Mouse (Mus musculus): Measurements from ENCODE around the gene Agmo. TPM values are rescaled to one million over a fixed set of nuclear protein-coding genes. Genes with fewer than 3 reads are reported as not detected.
A peak's percentile ranks its signal among the peaks of the same experiment; 100 is the strongest.

The Agmo gene
- polyA plus RNA-seq, 1 experiment from 2014 or later, result 0.21 TPM

- peak; percentile 30 for DNase-seq (ENCODE audit: extremely low spot score, low spot score)
- H3K27me3 ChIP-seq (ENCODE audit: poor library complexity, severe bottlenecking), result no peaks in the 10 kb centered on the region
- H3K27ac ChIP-seq, result no peak overlapping the region
- peaks cover 14% of the 10 kb centered on the region for H3K4me1 ChIP-seq
- no peaks in the 10 kb centered on the region for H3K36me3 ChIP-seq (replicated peaks)
- no peak overlapping the region for H3K4me3 ChIP-seq
- H3K9me3 ChIP-seq, result no peaks in the 10 kb centered on the region
- 20% methylated on average over 6 of the region's 6 CpGs for WGBS
These were observed 209.1 kb downstream of the Agmo start for GRCm38 (mm10) chr12:37450366-37451156.

- H3K27ac ChIP-seq, result no peak overlapping the region
- no peak overlapping the region for H3K4me3 ChIP-seq
- H3K27me3 ChIP-seq (ENCODE audit: poor library complexity, severe bottlenecking), result no peaks in the 10 kb centered on the region
- no peaks in the 10 kb centered on the region for H3K4me1 ChIP-seq
- no peaks in the 10 kb centered on the region for H3K36me3 ChIP-seq (replicated peaks)
- no peaks in the 10 kb centered on the region for H3K9me3 ChIP-seq
- WGBS, result 67% methylated on average over 5 of the region's 5 CpGs
- DNase-seq (ENCODE audit: extremely low spot score, low spot score), result peak; percentile 17
These were observed 230.2 kb downstream of the Agmo start for GRCm38 (mm10) chr12:37471631-37472030.

DNA sequence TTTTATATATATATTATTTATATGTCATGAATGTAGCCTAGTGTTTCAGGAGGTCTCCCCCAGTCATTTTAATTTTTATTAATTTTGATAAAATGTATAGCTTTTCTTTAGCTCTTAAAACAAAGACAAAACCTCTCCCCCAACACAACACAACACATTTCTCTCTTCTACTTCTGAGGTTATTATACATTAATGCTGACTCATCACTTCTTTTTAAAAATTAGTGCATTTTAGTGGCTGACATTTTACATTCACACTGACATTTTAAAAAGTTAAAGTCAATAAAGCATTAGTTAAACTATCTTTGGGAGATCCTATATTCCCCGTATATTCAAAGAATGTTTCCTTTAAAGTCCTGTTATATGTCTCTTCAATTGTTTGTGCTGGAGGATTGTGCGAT is 235.4 kb downstream of the Agmo start:
- Histone ChIP-seq H3K27me3 (ENCODE audit: poor library complexity, severe bottlenecking) (no peaks in the 10 kb centered on the region), H3K4me3 (no peak overlapping the region), H3K4me1 (no peaks in the 10 kb centered on the region), H3K36me3 (replicated peaks) (no peaks in the 10 kb centered on the region), H3K9me3 (no peaks in the 10 kb centered on the region), H3K27ac (no peak overlapping the region)
- 97% methylated on average over 2 of the region's 2 CpGs for WGBS
- DNase-seq (ENCODE audit: extremely low spot score, low spot score), result no peak

DNA sequence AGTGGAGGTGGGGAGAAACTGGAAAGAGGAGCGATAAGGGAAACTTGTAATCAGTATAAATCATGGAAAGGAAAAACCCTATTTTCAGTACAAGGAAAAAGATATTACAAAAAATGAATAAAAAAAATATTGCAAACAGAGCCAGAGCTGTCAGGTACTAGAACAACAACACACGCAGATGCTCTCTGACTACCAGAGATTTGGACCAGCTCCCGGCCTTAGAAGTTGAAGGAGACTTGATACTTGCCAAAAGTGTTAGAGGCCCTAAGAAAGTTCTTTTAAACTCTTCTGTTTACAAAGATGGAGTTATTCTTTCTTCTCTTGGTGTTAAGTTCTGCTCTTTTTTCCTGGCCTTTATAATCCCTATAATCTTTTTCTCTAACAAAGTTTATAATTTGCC is 246.6 kb downstream of the Agmo start:
- H3K9me3 ChIP-seq, result no peaks in the 10 kb centered on the region
- H3K36me3 ChIP-seq (replicated peaks), result no peaks in the 10 kb centered on the region
- H3K27ac ChIP-seq, result no peak overlapping the region
- no peaks in the 10 kb centered on the region for H3K27me3 ChIP-seq (ENCODE audit: poor library complexity, severe bottlenecking)
- no peaks in the 10 kb centered on the region for H3K4me1 ChIP-seq
- H3K4me3 ChIP-seq, result no peak overlapping the region
- no peak for DNase-seq (ENCODE audit: extremely low spot score, low spot score)
- 93% methylated on average over 3 of the region's 3 CpGs for WGBS

DNA sequence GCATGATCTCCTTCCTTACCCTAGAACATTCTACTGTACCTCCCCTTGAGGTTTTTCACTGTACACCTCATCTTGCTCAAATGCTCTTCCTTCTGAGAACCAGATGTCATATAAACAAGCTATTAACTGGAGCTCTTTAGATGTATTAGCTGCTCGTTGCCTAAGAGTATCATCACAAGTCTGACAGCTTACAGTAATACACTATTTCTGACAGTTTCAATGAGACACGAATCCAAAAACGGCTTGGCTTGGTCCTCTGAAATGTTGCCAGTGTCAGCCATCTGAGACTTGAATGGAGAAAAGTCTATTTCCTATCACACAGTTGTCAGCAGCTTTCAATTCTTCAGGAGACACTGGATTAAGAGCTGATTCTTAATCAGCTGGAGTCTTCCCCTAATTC is 257.4 kb downstream of the Agmo start:
- DNase-seq (ENCODE audit: extremely low spot score, low spot score), result no peak
- Histone ChIP-seq H3K27ac (no peak overlapping the region), H3K4me3 (no peak overlapping the region), H3K36me3 (replicated peaks) (no peaks in the 10 kb centered on the region), H3K9me3 (no peaks in the 10 kb centered on the region), H3K27me3 (ENCODE audit: poor library complexity, severe bottlenecking) (no peaks in the 10 kb centered on the region), H3K4me1 (no peaks in the 10 kb centered on the region)
- 83% methylated on average over 3 of the region's 3 CpGs for WGBS

DNA sequence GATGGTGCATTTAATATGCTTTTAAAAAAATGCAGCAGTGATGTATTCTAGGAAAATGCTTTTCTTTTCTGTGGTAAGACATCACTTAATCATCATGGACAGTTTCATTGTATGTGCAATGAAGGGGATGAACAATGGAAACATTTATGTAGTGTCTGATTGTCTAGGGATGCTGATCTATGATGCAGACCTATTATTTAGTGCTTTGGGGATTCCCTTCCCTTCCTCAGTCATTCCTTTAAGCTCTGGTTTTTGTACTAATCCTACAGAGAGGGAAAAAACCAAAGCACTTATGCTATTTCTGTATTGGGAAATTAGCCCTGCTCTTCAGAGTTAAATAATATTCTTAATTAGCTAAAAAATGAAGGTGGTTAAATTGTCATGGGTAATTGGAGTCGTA is 266.0 kb downstream of the Agmo start:
- H3K36me3 ChIP-seq (replicated peaks), result no peaks in the 10 kb centered on the region
- no peak for DNase-seq (ENCODE audit: extremely low spot score, low spot score)
- no peak overlapping the region for H3K27ac ChIP-seq
- no peaks in the 10 kb centered on the region for H3K9me3 ChIP-seq
- no peaks in the 10 kb centered on the region for H3K27me3 ChIP-seq (ENCODE audit: poor library complexity, severe bottlenecking)
- H3K4me3 ChIP-seq, result no peak overlapping the region
- 63% methylated on average over 1 of the region's 1 CpGs for WGBS
- no peaks in the 10 kb centered on the region for H3K4me1 ChIP-seq

GRCm38 (mm10) chr12:37507826-37508225 is 266.4 kb downstream of the Agmo start:
- H3K36me3 ChIP-seq (replicated peaks), result no peaks in the 10 kb centered on the region
- H3K4me3 ChIP-seq, result no peak overlapping the region
- no peaks in the 10 kb centered on the region for H3K4me1 ChIP-seq
- no peak for DNase-seq (ENCODE audit: extremely low spot score, low spot score)
- H3K27ac ChIP-seq, result no peak overlapping the region
- 72% methylated on average over 2 of the region's 2 CpGs for WGBS
- no peaks in the 10 kb centered on the region for H3K9me3 ChIP-seq
- no peaks in the 10 kb centered on the region for H3K27me3 ChIP-seq (ENCODE audit: poor library complexity, severe bottlenecking)

GRCm38 (mm10) chr12:37521772-37522171 is 280.3 kb downstream of the Agmo start:
- no peaks in the 10 kb centered on the region for H3K27me3 ChIP-seq (ENCODE audit: poor library complexity, severe bottlenecking)
- H3K27ac ChIP-seq, result no peak overlapping the region
- H3K4me1 ChIP-seq, result no peaks in the 10 kb centered on the region
- H3K9me3 ChIP-seq, result peaks cover 10% of the 10 kb centered on the region
- no peaks in the 10 kb centered on the region for H3K36me3 ChIP-seq (replicated peaks)
- no peak for DNase-seq (ENCODE audit: extremely low spot score, low spot score)
- 84% methylated on average over 1 of the region's 1 CpGs for WGBS
- H3K4me3 ChIP-seq, result no peak overlapping the region

DNA sequence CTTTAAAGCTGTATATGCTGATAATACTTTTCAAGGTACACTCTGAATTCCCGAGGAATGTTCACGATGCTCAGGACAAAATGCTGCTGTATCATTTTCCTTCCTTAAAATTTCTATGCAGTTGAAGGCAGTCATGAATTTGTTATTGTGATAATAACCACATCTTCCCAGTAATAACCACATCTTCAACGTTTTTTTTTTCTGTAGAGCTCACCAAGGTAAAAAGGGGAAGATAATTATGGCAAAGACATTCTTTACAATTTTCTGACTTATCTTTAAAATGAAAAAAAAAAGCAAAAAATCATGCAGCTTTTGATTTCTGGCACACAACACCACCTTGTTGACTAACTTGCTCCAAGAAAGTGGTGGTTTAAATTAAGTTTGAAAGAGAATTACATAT is 283.2 kb downstream of the Agmo start:
- no peak overlapping the region for H3K4me3 ChIP-seq
- peaks cover 10% of the 10 kb centered on the region for H3K9me3 ChIP-seq
- no peak for DNase-seq (ENCODE audit: extremely low spot score, low spot score)
- H3K27ac ChIP-seq, result no peak overlapping the region
- 82% methylated on average over 3 of the region's 3 CpGs for WGBS
- H3K36me3 ChIP-seq (replicated peaks), result no peaks in the 10 kb centered on the region
- no peaks in the 10 kb centered on the region for H3K27me3 ChIP-seq (ENCODE audit: poor library complexity, severe bottlenecking)
- H3K4me1 ChIP-seq, result no peaks in the 10 kb centered on the region

GRCm38 (mm10) chr12:37540994-37541393 is 299.6 kb downstream of the Agmo start:
- no peak overlapping the region for H3K4me3 ChIP-seq
- DNase-seq (ENCODE audit: extremely low spot score, low spot score), result no peak
- 78% methylated on average over 1 of the region's 1 CpGs for WGBS
- no peaks in the 10 kb centered on the region for H3K4me1 ChIP-seq
- no peak overlapping the region for H3K27ac ChIP-seq
- no peaks in the 10 kb centered on the region for H3K9me3 ChIP-seq
- no peaks in the 10 kb centered on the region for H3K27me3 ChIP-seq (ENCODE audit: poor library complexity, severe bottlenecking)
- no peaks in the 10 kb centered on the region for H3K36me3 ChIP-seq (replicated peaks)

DNA sequence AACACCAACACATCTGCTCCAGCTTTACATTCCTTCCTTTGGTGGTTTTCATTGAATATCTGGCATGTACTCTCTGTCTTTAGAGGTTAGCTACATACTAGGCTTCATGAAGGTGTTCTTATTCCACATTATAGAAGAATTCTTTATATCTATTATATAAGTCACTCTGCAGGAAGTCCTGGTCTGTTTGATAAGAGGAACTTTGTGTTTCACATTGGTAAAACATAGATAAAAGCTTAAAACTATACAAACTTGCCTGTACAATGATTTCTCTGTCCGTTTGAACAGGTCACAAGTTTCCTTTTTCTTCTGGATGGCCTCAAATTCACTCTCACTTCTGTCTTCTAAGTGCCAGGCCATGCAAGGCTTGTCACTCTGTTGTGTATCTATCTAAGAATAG is 316.8 kb downstream of the Agmo start:
- 72% methylated on average over 1 of the region's 1 CpGs for WGBS

GRCm38 (mm10) chr12:37565882-37566596 is 324.6 kb downstream of the Agmo start:
- 88% methylated on average over 5 of the region's 5 CpGs for WGBS
- no peak overlapping the region for H3K4me3 ChIP-seq
- no peaks in the 10 kb centered on the region for H3K4me1 ChIP-seq
- H3K36me3 ChIP-seq (replicated peaks), result no peaks in the 10 kb centered on the region
- DNase-seq (ENCODE audit: extremely low spot score, low spot score), result no peak
- no peaks in the 10 kb centered on the region for H3K27me3 ChIP-seq (ENCODE audit: poor library complexity, severe bottlenecking)
- H3K27ac ChIP-seq, result no peak overlapping the region
- H3K9me3 ChIP-seq, result no peaks in the 10 kb centered on the region; the same call in 1 of the 2 replicates

More for the DNA sequence above, 316.8 kb downstream of the Agmo start:
- Histone ChIP-seq H3K36me3 (replicated peaks) (no peaks in the 10 kb centered on the region), H3K9me3 (no peaks in the 10 kb centered on the region), H3K4me1 (no peaks in the 10 kb centered on the region), H3K4me3 (no peak overlapping the region), H3K27me3 (ENCODE audit: poor library complexity, severe bottlenecking) (no peaks in the 10 kb centered on the region), H3K27ac (no peak overlapping the region)
- DNase-seq (ENCODE audit: extremely low spot score, low spot score), result no peak

GRCm38 (mm10) chr12:37571922-37572321 is 330.5 kb downstream of the Agmo start:
- no peak overlapping the region for H3K4me3 ChIP-seq
- H3K36me3 ChIP-seq (replicated peaks), result no peaks in the 10 kb centered on the region
- H3K9me3 ChIP-seq, result no peaks in the 10 kb centered on the region
- WGBS, result 82% methylated on average over 3 of the region's 3 CpGs
- H3K4me1 ChIP-seq, result no peaks in the 10 kb centered on the region
- H3K27ac ChIP-seq, result no peak overlapping the region
- no peaks in the 10 kb centered on the region for H3K27me3 ChIP-seq (ENCODE audit: poor library complexity, severe bottlenecking)
- DNase-seq (ENCODE audit: extremely low spot score, low spot score), result no peak
